Mouse (Mus musculus) liver, embryonic 13.5 days (tissue): ENCODE measurements around the gene Rps3a1. TPM values are rescaled to one million over a fixed set of nuclear protein-coding genes. Genes with fewer than 3 reads are reported as not detected.
"Not testable (repeated sequence)": the region's sequence is repeated elsewhere in the genome, so short reads cannot be mapped to it uniquely, and the experiment has no call there.

Experiments used
- ATAC-seq: fragments of 200-750 bp; cut with Nextera tagmentation; 2 replicates; pipeline ENCODE4 v1.8.0; 2017; ENCODE audit warnings: low read depth, mild to moderate bottlenecking, moderate number of reproducible peaks, moderate library complexity
- DNase-seq: peaks from one replicate; pipeline ENCODE4 v3.0.0; 2022
- H3K27ac ChIP-seq: fragments of 300-500 bp; sonication (generic); 2 replicates; pipeline ENCODE4 v1.5.1; 2015; ENCODE audit warnings: moderate library complexity, mild to moderate bottlenecking, inconsistent platforms
- H3K27me3 ChIP-seq: fragments of 300-500 bp; sonication (generic); 2 replicates; pipeline ENCODE4 v1.6.1; 2015; ENCODE audit warnings: mild to moderate bottlenecking, inconsistent platforms
- H3K36me3 ChIP-seq: fragments of 300-500 bp; sonication (generic); 2 replicates; pipeline ENCODE4 v1.6.1; 2015; ENCODE audit warnings: mild to moderate bottlenecking, inconsistent platforms
- H3K4me1 ChIP-seq: fragments of 300-500 bp; sonication (generic); replicated peaks from 2 replicates; pipeline ENCODE4 v1.6.1; 2015; ENCODE audit warnings: inconsistent platforms
- H3K4me2 ChIP-seq: fragments of 300-500 bp; sonication (generic); 2 replicates; pipeline ENCODE4 v1.6.1; 2015; ENCODE audit warnings: inconsistent platforms, mild to moderate bottlenecking, moderate library complexity
- H3K4me3 ChIP-seq: fragments of 300-500 bp; sonication (generic); replicated peaks from 2 replicates; pipeline ENCODE4 v1.5.1; 2015; ENCODE audit warnings: mild to moderate bottlenecking, inconsistent platforms
- H3K9ac ChIP-seq: fragments of 300-500 bp; sonication (generic); 2 replicates; pipeline ENCODE4 v1.6.1; 2015; ENCODE audit warnings: mild to moderate bottlenecking, inconsistent platforms
- H3K9me3 ChIP-seq: fragments of 300-500 bp; sonication (generic); replicated peaks from 2 replicates; pipeline ENCODE4 v1.6.1; 2016; ENCODE audit warnings: inconsistent platforms
- WGBS: fragments of 180-500 bp; shearing (Covaris S2); methylation state at CpG from one replicate; pipeline ENCODE4 v1.1.7; 2015; ENCODE audit not compliant: insufficient replicate concordance; 5-methylcytosine and 5-hydroxymethylcytosine counted together
- polyA plus RNA-seq: library from polyadenylated mRNA; unstranded; fragments of >200 nt; fragmentation: Nextera tagmentation; extraction: Ambion mirVana; gene quantifications from 2 replicates; pipeline ENCODE4 v1.2.1, GENCODE M21; 2015

Gene Rps3a1
- polyA plus RNA-seq, 1 experiment from 2014 or later: 1,129 TPM

DNA sequence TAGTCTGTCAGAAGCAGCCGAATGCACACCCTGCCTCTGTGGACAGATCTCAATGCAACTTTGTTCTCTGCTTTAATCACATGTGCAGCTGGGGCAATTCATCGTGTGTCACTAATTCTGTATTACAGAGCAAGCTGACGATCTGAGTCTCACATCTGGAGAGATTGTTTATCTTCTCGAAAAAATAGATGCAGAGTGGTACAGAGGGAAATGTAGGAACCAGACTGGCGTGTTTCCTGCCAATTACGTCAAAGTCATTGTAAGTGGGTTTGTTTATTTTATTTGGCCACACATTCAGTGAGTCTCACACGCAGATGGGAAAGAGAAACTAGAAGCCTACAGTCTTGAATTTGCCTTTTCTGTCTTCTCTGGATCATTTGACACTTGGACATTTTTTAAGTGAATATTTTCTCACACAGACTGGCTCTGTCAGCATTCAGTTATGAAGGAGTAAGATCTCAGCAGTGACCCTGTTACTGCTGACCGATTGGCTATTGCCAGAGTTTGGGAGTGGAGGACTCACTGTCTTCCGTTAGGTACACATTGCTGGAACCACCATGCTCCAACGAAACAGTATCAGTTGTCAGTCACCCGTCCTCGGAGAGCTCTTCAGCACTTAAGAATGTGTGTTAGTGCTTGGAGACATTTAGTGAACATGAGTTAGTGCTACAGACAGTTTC, 27.7 kb downstream of the Rps3a1 start:
- Histone ChIP-seq H3K27me3 (no peaks in the 10 kb centered on the region), H3K36me3 (peaks cover 16% of the 10 kb centered on the region), H3K4me2 (no peak overlapping the region), H3K9me3 (no peaks in the 10 kb centered on the region), H3K4me3 (no peak overlapping the region), H3K27ac (0 out of 2 replicates have a peak overlapping the region, but pooled peaks have one; percentile 4), H3K9ac (no peak overlapping the region), H3K4me1 (peaks cover 32% of the 10 kb centered on the region)
- ATAC-seq (no peak), DNase-seq (no peak)
- 68% methylated on average over 12 of the region's 12 CpGs for WGBS

DNA sequence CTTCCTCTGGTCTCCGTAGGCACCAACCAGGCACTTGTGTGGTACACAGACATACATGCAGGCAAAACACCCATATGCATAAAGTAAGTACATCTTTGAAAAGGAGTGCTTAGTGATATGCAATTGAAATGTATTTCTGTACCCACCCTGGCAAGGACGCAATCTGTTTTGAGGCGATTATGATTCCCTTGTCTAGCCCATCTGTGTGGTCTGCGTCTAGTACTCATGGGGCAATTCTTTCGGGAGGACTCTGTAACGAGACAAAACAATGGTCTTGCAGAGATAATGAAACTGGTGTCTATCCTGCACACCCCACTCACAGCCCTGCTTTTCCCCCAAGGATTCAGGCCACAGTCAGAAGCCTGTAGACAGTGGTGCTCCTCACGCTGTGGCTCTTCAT, 29.7 kb downstream of the Rps3a1 start:
- 0 out of 2 replicates have a peak overlapping the region, but pooled peaks have one; percentile 7 for H3K9ac ChIP-seq
- peaks cover 16% of the 10 kb centered on the region for H3K36me3 ChIP-seq
- 48% methylated on average over 7 of the region's 7 CpGs for WGBS
- peak overlapping the region; percentile 13; the same call in 1 of the 2 replicates for H3K27ac ChIP-seq
- peaks cover 51% of the 10 kb centered on the region for H3K4me1 ChIP-seq
- no peaks in the 10 kb centered on the region for H3K9me3 ChIP-seq
- H3K27me3 ChIP-seq: no peaks in the 10 kb centered on the region
- DNase-seq: no peak
- no peak for ATAC-seq
- H3K4me2 ChIP-seq: no peak overlapping the region
- H3K4me3 ChIP-seq: no peak overlapping the region

DNA sequence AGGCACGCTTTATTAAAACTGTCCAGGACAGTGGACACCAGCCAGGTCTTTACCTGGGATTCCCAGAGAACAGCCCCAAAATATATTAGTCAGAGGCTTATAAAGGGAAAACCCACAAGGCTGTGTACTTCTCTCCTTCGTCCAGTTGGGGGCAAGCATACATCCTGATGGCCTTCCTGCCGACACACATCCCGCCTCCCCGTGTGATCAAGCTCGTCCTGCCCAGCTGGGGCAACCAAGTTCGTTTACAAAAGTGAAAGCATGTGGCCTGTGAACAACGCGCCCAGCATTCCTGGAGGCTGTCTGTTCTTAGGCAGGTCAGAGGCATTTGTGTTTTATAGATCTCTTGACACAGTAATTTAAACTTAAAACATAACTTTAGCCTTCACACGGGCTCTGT, 32.4 kb downstream of the Rps3a1 start:
- H3K27me3 ChIP-seq: no peaks in the 10 kb centered on the region
- H3K36me3 ChIP-seq: peaks cover 3% of the 10 kb centered on the region; the same call in 1 of the 2 replicates
- WGBS: 14% methylated on average over 10 of the region's 10 CpGs
- H3K4me2 ChIP-seq: peak overlapping the region; percentile 58
- H3K27ac ChIP-seq: peak overlapping the region; percentile 96
- DNase-seq: peak; percentile 58
- H3K4me3 ChIP-seq: peak overlapping the region; percentile 32
- peaks cover 65% of the 10 kb centered on the region for H3K4me1 ChIP-seq
- peak overlapping the region; percentile 70 for H3K9ac ChIP-seq
- ATAC-seq: peak; percentile 56
- no peaks in the 10 kb centered on the region for H3K9me3 ChIP-seq

DNA sequence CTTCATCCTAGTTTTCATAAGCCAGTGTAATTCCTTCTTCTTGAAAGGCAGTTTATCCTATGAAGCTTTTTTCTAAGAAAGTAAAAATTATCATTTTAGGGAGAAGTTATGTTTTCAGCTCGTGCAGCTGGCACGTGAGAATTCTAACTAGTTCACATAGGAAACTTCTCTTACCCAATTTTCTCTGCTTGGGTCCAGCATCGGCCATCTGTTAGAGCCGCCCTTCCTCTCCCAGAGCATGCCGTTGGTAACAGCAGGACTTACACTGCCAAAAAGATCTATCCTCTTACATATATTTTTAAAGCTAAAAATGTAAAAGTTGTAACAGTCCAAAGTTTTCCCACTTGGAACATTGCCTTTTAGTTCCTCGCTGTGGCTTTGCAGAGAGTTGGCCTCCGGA, 33.4 kb downstream of the Rps3a1 start:
- Histone ChIP-seq H3K4me1 (peaks cover 71% of the 10 kb centered on the region), H3K4me2 (peak overlapping the region; percentile 58), H3K27me3 (no peaks in the 10 kb centered on the region), H3K27ac (peak overlapping the region; percentile 96), H3K9ac (peak overlapping the region; percentile 70), H3K4me3 (no peak overlapping the region; the same call in 1 of the 2 replicates), H3K36me3 (no peaks in the 10 kb centered on the region), H3K9me3 (no peaks in the 10 kb centered on the region)
- 61% methylated on average over 7 of the region's 7 CpGs for WGBS
- ATAC-seq (no peak), DNase-seq (no peak)

DNA sequence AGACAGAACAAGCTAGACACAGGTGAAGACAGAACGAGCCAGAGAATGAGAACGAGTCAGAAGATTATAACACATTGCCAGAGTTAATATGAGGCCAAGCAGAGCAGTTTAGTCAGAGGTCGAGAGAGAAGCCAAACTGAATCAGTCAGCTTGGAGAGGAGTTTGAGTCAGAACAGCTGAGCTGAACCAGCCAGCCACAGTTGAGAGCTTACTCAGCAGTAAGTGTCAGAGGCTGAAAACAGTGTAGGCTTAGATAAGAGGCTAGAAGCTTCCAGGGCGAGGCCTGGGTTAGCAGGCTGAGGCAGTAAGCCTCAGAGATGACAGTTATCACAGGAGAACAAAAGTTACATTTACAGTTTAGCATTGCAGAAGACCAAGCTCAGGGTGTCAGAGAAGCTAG, 33.9 kb downstream of the Rps3a1 start:
- peak overlapping the region; percentile 58 for H3K4me2 ChIP-seq
- H3K9ac ChIP-seq: peak overlapping the region; percentile 70
- peak overlapping the region; percentile 96 for H3K27ac ChIP-seq
- peaks cover 76% of the 10 kb centered on the region for H3K4me1 ChIP-seq
- H3K4me3 ChIP-seq: no peak overlapping the region; the same call in 1 of the 2 replicates
- no peaks in the 10 kb centered on the region for H3K27me3 ChIP-seq
- WGBS: 39% methylated on average over 4 of the region's 4 CpGs
- H3K36me3 ChIP-seq: no peaks in the 10 kb centered on the region
- peak; percentile 77 for DNase-seq
- H3K9me3 ChIP-seq: no peaks in the 10 kb centered on the region
- peak; percentile 98 for ATAC-seq

GRCm38 (mm10) chr3:86107637-86108539, 34.6 kb downstream of the Rps3a1 start:
- Histone ChIP-seq H3K4me2 (peak overlapping the region; percentile 58), H3K4me1 (peaks cover 74% of the 10 kb centered on the region), H3K9me3 (no peaks in the 10 kb centered on the region), H3K9ac (peak overlapping the region; percentile 40), H3K27me3 (no peaks in the 10 kb centered on the region), H3K27ac (peak overlapping the region; percentile 96), H3K4me3 (no peak overlapping the region), H3K36me3 (no peaks in the 10 kb centered on the region)
- ATAC-seq: peak; percentile 49
- DNase-seq: no peak
- 84% methylated on average over 8 of the region's 8 CpGs for WGBS

GRCm38 (mm10) chr3:86106086-86106632, 36.3 kb downstream of the Rps3a1 start:
- no peaks in the 10 kb centered on the region for H3K9me3 ChIP-seq
- 87% methylated on average over 8 of the region's 8 CpGs for WGBS
- no peak overlapping the region for H3K4me2 ChIP-seq
- no peak overlapping the region for H3K27ac ChIP-seq
- ATAC-seq: no peak
- H3K27me3 ChIP-seq: no peaks in the 10 kb centered on the region
- H3K36me3 ChIP-seq: 0 out of 2 replicates have a peak, but pooled peaks cover 2% of the 10 kb centered on the region
- no peak overlapping the region for H3K9ac ChIP-seq
- H3K4me3 ChIP-seq: no peak overlapping the region
- no peak for DNase-seq
- H3K4me1 ChIP-seq: peaks cover 57% of the 10 kb centered on the region

DNA sequence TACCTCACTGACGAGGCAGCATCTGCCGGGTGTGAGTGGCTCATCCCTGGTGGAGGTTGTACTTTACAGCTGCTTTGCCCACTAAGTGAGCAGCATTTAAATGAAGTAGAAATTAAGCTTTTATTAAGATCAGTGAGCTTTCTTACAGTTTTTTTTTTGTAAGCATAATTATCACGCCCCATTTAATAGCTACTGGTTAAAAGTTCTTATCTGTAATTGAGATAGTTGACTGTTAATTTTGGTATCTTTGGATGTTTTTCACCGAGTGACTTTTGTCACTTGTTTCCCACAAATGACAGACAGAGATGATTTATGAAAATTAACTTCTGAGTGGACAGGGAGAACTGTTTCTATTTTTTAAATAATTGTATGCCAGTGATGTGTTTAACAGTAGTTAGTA, 37.6 kb downstream of the Rps3a1 start:
- H3K9me3 ChIP-seq: no peaks in the 10 kb centered on the region
- no peak overlapping the region for H3K27ac ChIP-seq
- peaks cover 49% of the 10 kb centered on the region for H3K4me1 ChIP-seq
- 0 out of 2 replicates have a peak, but pooled peaks cover 2% of the 10 kb centered on the region for H3K36me3 ChIP-seq
- no peak overlapping the region for H3K4me3 ChIP-seq
- no peak overlapping the region for H3K9ac ChIP-seq
- ATAC-seq: no peak
- H3K27me3 ChIP-seq: no peaks in the 10 kb centered on the region
- no peak overlapping the region for H3K4me2 ChIP-seq
- 58% methylated on average over 4 of the region's 4 CpGs for WGBS
- no peak for DNase-seq

DNA sequence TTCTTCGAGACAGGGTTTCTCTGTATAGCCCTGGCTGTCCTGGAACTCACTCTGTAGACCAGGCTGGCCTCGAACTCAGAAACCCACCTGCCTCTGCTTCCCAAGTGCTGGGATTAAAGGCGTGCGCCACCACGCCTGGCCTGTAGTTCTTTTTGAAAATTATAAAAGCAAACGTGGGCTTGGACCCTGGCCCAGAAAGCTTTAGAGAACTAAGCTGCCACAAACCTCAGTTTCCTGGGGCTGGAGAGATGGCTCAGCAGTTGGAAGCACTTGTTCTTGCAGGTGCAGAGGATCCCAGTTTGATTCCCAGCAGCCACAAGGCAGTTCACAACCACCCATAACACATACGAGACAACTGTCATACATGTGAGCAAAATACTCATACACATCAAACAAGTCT, 38.1 kb downstream of the Rps3a1 start:
- H3K27me3 ChIP-seq, H3K4me3 ChIP-seq, H3K4me2 ChIP-seq, H3K36me3 ChIP-seq, ATAC-seq, H3K9me3 ChIP-seq, H3K27ac ChIP-seq, H3K9ac ChIP-seq, DNase-seq: not testable (repeated sequence)
- WGBS: 68% methylated on average over 7 of the region's 7 CpGs
- H3K4me1 ChIP-seq: peaks cover 49% of the 10 kb centered on the region

DNA sequence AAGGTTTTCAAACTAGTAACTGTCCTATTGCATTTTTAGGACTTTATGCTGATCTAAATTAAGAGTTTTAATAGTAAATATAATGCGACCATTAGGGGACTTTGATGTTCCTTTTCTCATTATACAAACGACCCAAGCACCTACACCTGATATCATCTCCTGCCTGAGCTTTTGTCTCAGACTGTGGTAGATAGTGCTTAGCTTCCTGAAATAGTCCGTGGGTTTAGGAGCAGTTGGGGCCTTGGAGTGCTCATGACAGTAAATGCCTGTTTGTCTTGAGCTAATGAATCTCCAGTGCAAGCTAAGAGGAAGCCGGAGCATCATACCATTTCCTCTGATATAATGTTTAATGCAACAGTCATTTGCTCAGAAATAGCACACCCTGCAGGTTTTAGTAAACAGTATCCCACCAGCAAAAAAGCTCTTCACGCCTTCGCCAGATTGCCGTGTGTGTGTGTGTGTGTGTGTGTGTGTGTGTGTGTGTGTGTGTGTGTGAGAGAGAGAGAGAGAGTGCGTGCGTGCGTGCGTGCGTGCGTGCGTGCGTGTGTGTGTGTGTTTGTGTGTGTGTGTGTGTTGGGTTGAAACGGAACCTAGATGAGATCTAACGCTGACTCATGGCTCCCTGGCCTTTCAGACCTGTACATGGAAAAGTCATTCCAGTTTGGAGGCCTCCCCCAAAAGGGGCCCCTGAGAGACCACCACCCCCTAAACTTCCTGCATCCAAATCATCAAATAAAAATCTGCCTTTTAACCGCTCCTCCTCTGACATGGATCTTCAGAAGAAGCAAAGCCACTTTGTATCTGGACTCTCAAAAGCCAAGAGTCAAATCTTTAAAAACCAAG, 38.8 kb downstream of the Rps3a1 start:
- DNase-seq: no peak
- H3K27ac ChIP-seq: peak overlapping the region; percentile 51
- WGBS: 63% methylated on average over 18 of the region's 18 CpGs
- H3K9ac ChIP-seq: 0 out of 2 replicates have a peak overlapping the region, but pooled peaks have one; percentile 19
- H3K27me3 ChIP-seq: no peaks in the 10 kb centered on the region
- 0 out of 2 replicates have a peak, but pooled peaks cover 2% of the 10 kb centered on the region for H3K36me3 ChIP-seq
- no peak for ATAC-seq
- H3K4me2 ChIP-seq: 0 out of 2 replicates have a peak overlapping the region, but pooled peaks have one; percentile 19
- no peaks in the 10 kb centered on the region for H3K9me3 ChIP-seq
- H3K4me3 ChIP-seq: no peak overlapping the region
- H3K4me1 ChIP-seq: peaks cover 42% of the 10 kb centered on the region
